ENCODE assay signal across 7 mouse cellular contexts in genomic region chr4:148590421-148591170, GRCm38 (mm10). TPM values are rescaled to one million over a fixed set of nuclear protein-coding genes. Genes with fewer than 3 reads are reported as not detected.
A peak's percentile ranks its signal among the peaks of the same experiment; 100 is the strongest.
DNase-seq lines count a peak whose midpoint lies in the region; ATAC-seq lines count a peak whose summit lies in the region.

No protein-coding gene starts in this region.

- no peak for DNase-seq in lung, adult 18-20 months
- peak; percentile 34 for DNase-seq in c-Kit-positive CD71-positive TER-119-positive erythroid progenitor cells, embryonic 14.5 days (ENCODE audit: low spot score)
- peak; percentile 18 for DNase-seq in liver
- no peak for DNase-seq in spleen, postnatal 4 days (ENCODE audit: low spot score in 2 of 2)

- peak overlapping the region; percentile 83 for H3K27ac ChIP-seq in lung, embryonic 15.5 days
- peak overlapping the region; percentile 90 for H3K27ac ChIP-seq in forebrain, embryonic 15.5 days (replicated peaks)
- H3K27ac ChIP-seq in neural tube, embryonic 15.5 days (replicated peaks), result peak overlapping the region; percentile 85

- peak overlapping the region; percentile 90 for H3K9ac ChIP-seq in lung, embryonic 15.5 days
- peak overlapping the region; percentile 49 for H3K9ac ChIP-seq in forebrain, embryonic 15.5 days (replicated peaks)
- H3K9ac ChIP-seq in neural tube, embryonic 15.5 days (replicated peaks), result peak overlapping the region; percentile 45

- peak overlapping the region; percentile 99 for H3K4me3 ChIP-seq in lung, embryonic 15.5 days
- peak overlapping the region; percentile 92 for H3K4me3 ChIP-seq in forebrain, embryonic 15.5 days
- H3K4me3 ChIP-seq in neural tube, embryonic 15.5 days (replicated peaks), result peak overlapping the region; percentile 100

- peaks cover 25% of the 10 kb centered on the region for H3K36me3 ChIP-seq in lung, embryonic 15.5 days
- H3K36me3 ChIP-seq in forebrain, embryonic 15.5 days, result peaks cover 22% of the 10 kb centered on the region
- peaks cover 23% of the 10 kb centered on the region for H3K36me3 ChIP-seq in neural tube, embryonic 15.5 days

- 3% methylated on average over 18 of the region's 18 CpGs for WGBS in lung, embryonic 15.5 days
- 7% methylated on average over 18 of the region's 18 CpGs for WGBS in forebrain, embryonic 15.5 days
- 4% methylated on average over 18 of the region's 18 CpGs for WGBS in neural tube, embryonic 15.5 days

- no peak for ATAC-seq in lung, embryonic 15.5 days (ENCODE audit: borderline replicate concordance, extremely low read depth, low FRiP score, low TSS enrichment)
- ATAC-seq in forebrain, embryonic 15.5 days (replicated peaks), result peak; percentile 29
- peak; percentile 7; the same call in 1 of the 2 replicates for ATAC-seq in neural tube, embryonic 15.5 days (ENCODE audit: low FRiP score)

- H3K9me3 ChIP-seq in lung, embryonic 15.5 days, result no peaks in the 10 kb centered on the region
- no peaks in the 10 kb centered on the region for H3K9me3 ChIP-seq in forebrain, embryonic 15.5 days
- no peaks in the 10 kb centered on the region for H3K9me3 ChIP-seq in neural tube, embryonic 15.5 days (replicated peaks)

- H3K4me1 ChIP-seq in lung, embryonic 15.5 days, result peaks cover 34% of the 10 kb centered on the region
- peaks cover 37% of the 10 kb centered on the region for H3K4me1 ChIP-seq in forebrain, embryonic 15.5 days
- H3K4me1 ChIP-seq in neural tube, embryonic 15.5 days, result peaks cover 21% of the 10 kb centered on the region

- H3K4me2 ChIP-seq in lung, embryonic 15.5 days, result peak overlapping the region; percentile 77
- peak overlapping the region; percentile 76 for H3K4me2 ChIP-seq in forebrain, embryonic 15.5 days (replicated peaks)
- peak overlapping the region; percentile 93 for H3K4me2 ChIP-seq in neural tube, embryonic 15.5 days

- no peaks in the 10 kb centered on the region for H3K27me3 ChIP-seq in lung, embryonic 15.5 days
- H3K27me3 ChIP-seq in forebrain, embryonic 15.5 days, result no peaks in the 10 kb centered on the region
- H3K27me3 ChIP-seq in neural tube, embryonic 15.5 days (replicated peaks), result no peaks in the 10 kb centered on the region

RNA-seq across cellular contexts. Expression of gene Srm, which starts 0.7 kb away (rescaled TPM):
- polyA plus RNA-seq in lung, embryonic 15.5 days (2015; fragmentation: Nextera tagmentation; extraction: Ambion mirVana), result 183 and 192 TPM in 2 replicates
- polyA plus RNA-seq in forebrain, embryonic 15.5 days (2015; fragmentation: Nextera tagmentation; extraction: Ambion mirVana), result 178 and 180 TPM in 2 replicates
- polyA plus RNA-seq in neural tube, embryonic 15.5 days (2015; fragmentation: Nextera tagmentation; extraction: Ambion mirVana), result 198 and 210 TPM in 2 replicates

RNA-seq across cellular contexts. Expression of gene Masp2, which starts 11.8 kb away (rescaled TPM):
- 0.21 and 0.65 TPM in 2 replicates for polyA plus RNA-seq in lung, embryonic 15.5 days (2015; fragmentation: Nextera tagmentation; extraction: Ambion mirVana)
- polyA plus RNA-seq in forebrain, embryonic 15.5 days (2015; fragmentation: Nextera tagmentation; extraction: Ambion mirVana), result 0.68 and 1.1 TPM in 2 replicates
- 1.3 and 1.6 TPM in 2 replicates for polyA plus RNA-seq in neural tube, embryonic 15.5 days (2015; fragmentation: Nextera tagmentation; extraction: Ambion mirVana)

RNA-seq across cellular contexts. Expression of gene Exosc10, which starts 32.4 kb away (rescaled TPM):
- 92.3 and 93.8 TPM in 2 replicates for polyA plus RNA-seq in lung, embryonic 15.5 days (2015; fragmentation: Nextera tagmentation; extraction: Ambion mirVana)
- 93.1 and 97.5 TPM in 2 replicates for polyA plus RNA-seq in forebrain, embryonic 15.5 days (2015; fragmentation: Nextera tagmentation; extraction: Ambion mirVana)
- 81.9 and 91.2 TPM in 2 replicates for polyA plus RNA-seq in neural tube, embryonic 15.5 days (2015; fragmentation: Nextera tagmentation; extraction: Ambion mirVana)

RNA-seq across cellular contexts. Expression of gene Tardbp, which starts 36.2 kb away (rescaled TPM):
- polyA plus RNA-seq in lung, embryonic 15.5 days (2015; fragmentation: Nextera tagmentation; extraction: Ambion mirVana), result 386 and 392 TPM in 2 replicates
- 272 and 274 TPM in 2 replicates for polyA plus RNA-seq in forebrain, embryonic 15.5 days (2015; fragmentation: Nextera tagmentation; extraction: Ambion mirVana)
- polyA plus RNA-seq in neural tube, embryonic 15.5 days (2015; fragmentation: Nextera tagmentation; extraction: Ambion mirVana), result 155 and 196 TPM in 2 replicates

RNA-seq across cellular contexts. Expression of gene Gm572, which starts 52.5 kb away (rescaled TPM):
- polyA plus RNA-seq in lung, embryonic 15.5 days (2015; fragmentation: Nextera tagmentation; extraction: Ambion mirVana), result not detected in 2 replicates
- not detected in 2 replicates for polyA plus RNA-seq in forebrain, embryonic 15.5 days (2015; fragmentation: Nextera tagmentation; extraction: Ambion mirVana)
- not detected in 2 replicates for polyA plus RNA-seq in neural tube, embryonic 15.5 days (2015; fragmentation: Nextera tagmentation; extraction: Ambion mirVana)

Comparison
In these comparisons a context has a peak if more than half of its experiments do, and no peak if none do; other contexts are left out.
1. DNase-seq: peak in c-Kit-positive CD71-positive TER-119-positive erythroid progenitor cells, embryonic 14.5 days (single experiment) and liver (single experiment); none in lung, adult 18-20 months (0 of 2) and spleen, postnatal 4 days (0 of 2).
2. Peak in every context shown above with its lines, with median percentiles within 50 percentile points of each other: H3K27ac ChIP-seq, H3K4me2 ChIP-seq, H3K4me3 ChIP-seq and H3K9ac ChIP-seq.